Mouse (Mus musculus) megakaryocyte, embryonic 14.5 days (primary cell): ENCODE results near the gene Pemt.

Experiments
- FLI1 ChIP-seq: IDR thresholded peaks from 2 replicates; pipeline ENCODE4 v1.6.1; 2012; ENCODE audit warnings: low read length, inconsistent platforms, mixed read lengths
- GATA1 ChIP-seq: IDR thresholded peaks from 3 replicates; pipeline ENCODE4 v1.6.1; 2012; ENCODE audit warnings: mixed read lengths, low read length, inconsistent platforms, borderline replicate concordance

DNA sequence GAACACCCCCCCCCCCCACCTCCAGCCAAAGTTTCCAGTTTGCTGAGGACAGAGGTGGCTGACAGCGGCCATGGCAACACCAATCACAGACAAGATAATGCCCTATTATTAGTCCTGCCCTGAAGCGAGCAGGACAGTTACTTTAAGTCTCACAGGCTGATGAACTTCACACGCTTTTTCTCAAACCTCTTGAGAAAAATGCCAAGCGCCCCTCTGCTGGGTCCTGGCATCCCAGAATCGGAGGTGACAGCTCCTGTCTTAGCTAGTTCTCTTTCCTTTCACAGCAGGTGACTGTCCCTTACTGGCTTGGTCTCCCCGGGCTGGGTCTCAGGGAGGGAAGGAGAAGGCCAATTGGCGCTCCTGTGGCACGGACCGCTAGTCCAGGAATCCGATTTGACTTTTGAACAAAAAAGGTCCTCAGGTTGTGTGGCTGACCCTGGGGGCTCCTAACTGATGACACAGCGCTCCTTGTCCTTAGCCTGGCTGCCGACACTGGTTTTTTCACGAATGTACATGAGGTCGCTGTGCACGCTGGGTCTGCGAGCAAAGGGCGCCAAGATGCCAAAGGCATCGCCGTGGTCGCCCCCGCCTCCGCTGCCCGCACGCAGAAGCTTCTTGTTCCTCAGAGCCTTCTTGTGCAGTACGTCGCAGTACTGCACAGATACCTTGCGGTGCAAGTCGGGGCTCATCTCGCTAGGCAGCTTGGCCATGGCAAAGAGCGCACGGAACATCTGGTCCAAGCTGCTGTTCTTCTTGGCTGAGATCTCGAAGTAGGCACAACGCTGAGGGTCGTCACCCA, 82.7 kb downstream of the Pemt start:
- TF ChIP-seq GATA1 (no peak), FLI1 (no peak)
